Mouse (Mus musculus) stomach, embryonic 14.5 days (tissue): ENCODE data around the gene Dynlrb2. TPM values are rescaled to one million over a fixed set of nuclear protein-coding genes. Genes with fewer than 3 reads are reported as not detected.

ENCODE experiments used
- ATAC-seq: fragments of 200-750 bp; cut with Nextera tagmentation; 2 replicates; pipeline ENCODE4 v1.8.0; 2017; ENCODE audit warnings: low read depth, moderate TSS enrichment; ENCODE audit not compliant: insufficient number of reproducible peaks, insufficient read depth, low FRiP score
- H3K27ac ChIP-seq: fragments of 300-500 bp; sonication (generic); 2 replicates; pipeline ENCODE4 v1.5.1; 2014; ENCODE audit warnings: mild to moderate bottlenecking, low read length, moderate library complexity, mixed read lengths
- H3K27me3 ChIP-seq: fragments of 300-500 bp; sonication (generic); 2 replicates; pipeline ENCODE4 v1.6.1; 2014; ENCODE audit warnings: low read length, control low read depth, mixed read lengths; ENCODE audit not compliant: control insufficient read depth, insufficient read depth
- H3K36me3 ChIP-seq: fragments of 300-500 bp; sonication (generic); 2 replicates; pipeline ENCODE4 v1.6.1; 2014; ENCODE audit warnings: mild to moderate bottlenecking, control low read depth, low read length, moderate library complexity, mixed read lengths; ENCODE audit not compliant: control insufficient read depth, insufficient read depth
- H3K4me1 ChIP-seq: fragments of 300-500 bp; sonication (generic); 2 replicates; pipeline ENCODE4 v1.6.1; 2014; ENCODE audit warnings: low read length, control low read depth, mixed read lengths; ENCODE audit not compliant: control insufficient read depth, insufficient read depth
- H3K4me2 ChIP-seq: fragments of 300-500 bp; sonication (generic); replicated peaks from 2 replicates; pipeline ENCODE4 v1.6.1; 2014; ENCODE audit warnings: low read depth, low read length, control low read depth
- H3K4me3 ChIP-seq: fragments of 300-500 bp; sonication (generic); 2 replicates; pipeline ENCODE4 v1.5.1; 2014; ENCODE audit warnings: low read depth, low read length, control low read depth
- H3K9ac ChIP-seq: fragments of 300-500 bp; sonication (generic); replicated peaks from 2 replicates; pipeline ENCODE4 v1.6.1; 2014; ENCODE audit warnings: low read depth, mild to moderate bottlenecking, control low read depth, low read length, moderate library complexity, mixed read lengths
- H3K9me3 ChIP-seq: fragments of 300-500 bp; sonication (generic); 2 replicates; pipeline ENCODE4 v1.6.1; 2016; ENCODE audit warnings: low read depth, low read length, control low read depth; ENCODE audit not compliant: control insufficient read depth
- WGBS: fragments of 180-500 bp; shearing (Covaris S2); extraction: QIAGEN DNeasy Blood & Tissue Kit; methylation state at CpG from one replicate; pipeline ENCODE4 v1.1.7; 2014; 5-methylcytosine and 5-hydroxymethylcytosine counted together
- polyA plus RNA-seq: library from polyadenylated mRNA; unstranded; fragments of >200 nt; fragmentation: Nextera tagmentation; extraction: Ambion mirVana; gene quantifications from 2 replicates; pipeline ENCODE4 v1.2.1, GENCODE M21; 2014

The Dynlrb2 gene
- polyA plus RNA-seq, 1 experiment from 2014 or later = not detected

DNA sequence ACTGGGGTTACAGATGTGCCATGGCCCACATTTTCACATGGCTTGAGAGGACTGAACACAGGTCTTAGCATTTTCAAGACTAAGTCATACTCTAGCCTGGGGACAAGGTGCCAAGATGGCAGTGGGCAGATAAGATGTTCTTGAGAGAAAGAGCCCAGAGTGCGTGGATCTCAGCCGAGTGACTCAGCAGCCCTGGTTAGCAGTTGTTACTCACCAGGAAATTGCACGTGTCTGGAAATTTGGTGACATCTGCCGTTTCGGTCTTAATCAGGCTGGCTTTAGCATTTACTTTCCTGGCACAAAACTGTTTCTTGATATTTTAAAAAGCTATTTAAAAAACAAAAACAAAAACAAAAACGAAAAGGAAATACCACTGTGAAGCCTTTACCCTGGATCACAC lies 47.5 kb downstream of the Dynlrb2 start:
- Histone ChIP-seq H3K27me3 (no peaks in the 10 kb centered on the region), H3K4me1 (no peaks in the 10 kb centered on the region), H3K36me3 (no peaks in the 10 kb centered on the region), H3K9me3 (no peaks in the 10 kb centered on the region), H3K4me2 (no peak overlapping the region), H3K27ac (no peak overlapping the region), H3K9ac (no peak overlapping the region), H3K4me3 (no peak overlapping the region)
- 86% methylated on average over 6 of the region's 6 CpGs for whole genome bisulfite sequencing
- no peak for ATAC-seq

GRCm38 (mm10) chr8:116552778-116553177 lies 48.0 kb downstream of the Dynlrb2 start:
- H3K27me3 ChIP-seq = no peaks in the 10 kb centered on the region
- no peak overlapping the region for H3K27ac ChIP-seq
- no peaks in the 10 kb centered on the region for H3K36me3 ChIP-seq
- no peak overlapping the region for H3K9ac ChIP-seq
- no peaks in the 10 kb centered on the region for H3K9me3 ChIP-seq
- WGBS = 82% methylated on average over 3 of the region's 3 CpGs
- no peak for ATAC-seq
- no peaks in the 10 kb centered on the region for H3K4me1 ChIP-seq
- no peak overlapping the region for H3K4me2 ChIP-seq
- H3K4me3 ChIP-seq = no peak overlapping the region

Other genes with a start within 250 kb of the Dynlrb2 start
- 7.5 and 8.1 TPM in 2 replicates for gene Cdyl2, start 228.0 kb downstream of the Dynlrb2 start, polyA plus RNA-seq